In the genomic region with DNA sequence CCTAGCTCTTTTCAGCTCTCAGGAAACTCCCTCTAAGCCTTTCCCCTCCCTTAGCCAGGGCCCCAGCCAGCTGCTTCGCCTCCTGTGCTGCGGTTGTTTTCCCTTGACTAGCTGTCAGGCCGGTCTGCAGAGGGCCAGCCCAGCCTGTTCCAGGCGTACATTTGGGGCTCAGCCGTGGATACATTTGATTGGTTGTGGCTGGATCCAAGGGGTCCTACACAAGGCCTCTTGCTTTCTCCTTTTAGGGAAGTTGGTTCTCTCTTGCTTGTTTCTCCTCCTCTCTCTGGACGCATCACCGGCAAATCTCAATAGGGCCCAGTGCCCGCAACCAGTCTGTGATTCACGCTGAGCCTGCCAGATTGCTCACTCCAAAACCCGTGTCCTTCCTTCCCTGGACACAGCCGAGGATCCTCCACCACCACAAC, we compare ENCODE assay signal across 8 mouse cellular contexts. TPM values are rescaled to one million over a fixed set of nuclear protein-coding genes. Genes with fewer than 3 reads are reported as not detected.
DNase-seq lines count a peak whose midpoint lies in the region; ATAC-seq lines count a peak whose summit lies in the region.

No protein-coding gene starts in this region.

- 0 out of 2 replicates have a peak overlapping the region, but pooled peaks have one; percentile 12 for H3K4me2 ChIP-seq in embryonic facial prominence, embryonic 15.5 days (replicated peaks)
- peak overlapping the region; percentile 24; the same call in 1 of the 2 replicates for H3K4me2 ChIP-seq in heart, embryonic 14.5 days (ENCODE audit: low read length)
- H3K4me2 ChIP-seq in midbrain, embryonic 14.5 days (ENCODE audit: low read length): no peak overlapping the region

- peaks cover 79% of the 10 kb centered on the region for H3K4me1 ChIP-seq in embryonic facial prominence, embryonic 15.5 days
- peaks cover 31 to 41% of the 10 kb centered on the region in 2 experiments for H3K4me1 ChIP-seq in heart, embryonic 14.5 days (ENCODE audit: control insufficient read depth in 2 of 2, insufficient read depth in 2 of 2, low read length in 2 of 2)
- 0 out of 2 replicates have a peak, but pooled peaks cover 3% of the 10 kb centered on the region for H3K4me1 ChIP-seq in midbrain, embryonic 14.5 days (ENCODE audit: control insufficient read depth, insufficient read depth, low read length)

- WGBS in embryonic facial prominence, embryonic 15.5 days: 9% methylated on average over 11 of the region's 11 CpGs
- WGBS in heart, embryonic 14.5 days: 15% methylated on average over 11 of the region's 11 CpGs
- WGBS in midbrain, embryonic 14.5 days: 6% methylated on average over 11 of the region's 11 CpGs

- peak overlapping the region; percentile 94 for H3K27ac ChIP-seq in embryonic facial prominence, embryonic 15.5 days (replicated peaks)
- peak overlapping the region; percentile 85 for H3K27ac ChIP-seq in heart, embryonic 14.5 days (replicated peaks in 1 of 2; ENCODE audit: control insufficient read depth in 1 of 2, insufficient read depth in 1 of 2, low read depth in 2 of 2, low read length in 2 of 2)
- peak overlapping the region; percentile 37 for H3K27ac ChIP-seq in midbrain, embryonic 14.5 days (replicated peaks; ENCODE audit: low read depth, low read length)

- DNase-seq in cerebellum, adult 18-20 months: peak; percentile 47 to 56
- DNase-seq in kidney, postnatal 10 days: peak; percentile 85
- peak; percentile 70 for DNase-seq in midbrain, embryonic 14.5 days
- peak; percentile 61 for DNase-seq in urinary bladder, postnatal 10 days (ENCODE audit: low spot score)
- DNase-seq in layer of hippocampus, adult 9-11 months: no peak
- DNase-seq in thymus, postnatal 36 days: no peak

- no peaks in the 10 kb centered on the region for H3K9me3 ChIP-seq in embryonic facial prominence, embryonic 15.5 days (replicated peaks)
- H3K9me3 ChIP-seq in heart, embryonic 14.5 days (ENCODE audit: control insufficient read depth, low read length): no peaks in the 10 kb centered on the region
- no peaks in the 10 kb centered on the region for H3K9me3 ChIP-seq in midbrain, embryonic 14.5 days (ENCODE audit: control insufficient read depth, low read length)

- H3K4me3 ChIP-seq in embryonic facial prominence, embryonic 15.5 days (replicated peaks): no peak overlapping the region
- no peak overlapping the region for H3K4me3 ChIP-seq in heart, embryonic 14.5 days (ENCODE audit: control insufficient read depth in 1 of 2, insufficient read depth in 1 of 2, low read depth in 1 of 2, low read length in 2 of 2)
- H3K4me3 ChIP-seq in midbrain, embryonic 14.5 days (replicated peaks; ENCODE audit: low read depth, low read length): no peak overlapping the region

- ATAC-seq in embryonic facial prominence, embryonic 15.5 days (ENCODE audit: insufficient number of reproducible peaks, low FRiP score, low TSS enrichment, low read depth): peak; percentile 91
- peak; percentile 61 for ATAC-seq in heart, embryonic 14.5 days (ENCODE audit: insufficient number of reproducible peaks, insufficient read depth, low FRiP score, low read depth)
- peak; percentile 75; the same call in 1 of the 2 replicates for ATAC-seq in midbrain, embryonic 14.5 days (ENCODE audit: low FRiP score, low TSS enrichment)

- no peak overlapping the region; the same call in 1 of the 2 replicates for H3K9ac ChIP-seq in embryonic facial prominence, embryonic 15.5 days
- peak overlapping the region; percentile 59 for H3K9ac ChIP-seq in heart, embryonic 14.5 days (ENCODE audit: low read length)
- no peak overlapping the region for H3K9ac ChIP-seq in midbrain, embryonic 14.5 days (replicated peaks; ENCODE audit: low read length)

- no peaks in the 10 kb centered on the region for H3K27me3 ChIP-seq in embryonic facial prominence, embryonic 15.5 days
- no peaks in the 10 kb centered on the region for H3K27me3 ChIP-seq in heart, embryonic 14.5 days (ENCODE audit: control insufficient read depth, insufficient read depth, low read length)
- no peaks in the 10 kb centered on the region for H3K27me3 ChIP-seq in midbrain, embryonic 14.5 days (ENCODE audit: control insufficient read depth, insufficient read depth, low read length)

- H3K36me3 ChIP-seq in embryonic facial prominence, embryonic 15.5 days: no peaks in the 10 kb centered on the region
- H3K36me3 ChIP-seq in heart, embryonic 14.5 days (ENCODE audit: control insufficient read depth, insufficient read depth, low read length): peaks cover 7% of the 10 kb centered on the region; the same call in 1 of the 2 replicates
- no peaks in the 10 kb centered on the region for H3K36me3 ChIP-seq in midbrain, embryonic 14.5 days (ENCODE audit: control insufficient read depth, insufficient read depth, low read length)

RNA-seq across cellular contexts. Expression of a gene that starts 40.4 kb away (rescaled TPM):
- 96.0 and 105 TPM in 2 replicates for polyA plus RNA-seq in embryonic facial prominence, embryonic 15.5 days (2015; fragmentation: Nextera tagmentation; extraction: Ambion mirVana)
- 78.5 and 79.1 TPM in 2 replicates for polyA plus RNA-seq in heart, embryonic 14.5 days (2014; fragmentation: Nextera tagmentation; extraction: Ambion mirVana)
- 16.5 and 24.6 TPM in 2 replicates for polyA plus RNA-seq in midbrain, embryonic 14.5 days (2014; fragmentation: Nextera tagmentation; extraction: Ambion mirVana)

Comparison
In these comparisons a context has a peak if more than half of its experiments do, and no peak if none do; other contexts are left out.
1. DNase-seq: peak in cerebellum, adult 18-20 months (2 of 2), kidney, postnatal 10 days (single experiment), midbrain, embryonic 14.5 days (single experiment) and urinary bladder, postnatal 10 days (single experiment); none in layer of hippocampus, adult 9-11 months (single experiment) and thymus, postnatal 36 days (0 of 2).
2. H3K27ac ChIP-seq: peak in every context shown above with its lines; median percentile 94 in embryonic facial prominence, embryonic 15.5 days; 85 in heart, embryonic 14.5 days; 37 in midbrain, embryonic 14.5 days.
3. Peak in every context shown above with its lines, with median percentiles within 50 percentile points of each other: ATAC-seq.